Comparison of ENCODE assay signal across 23 mouse cellular contexts in the genomic region with DNA sequence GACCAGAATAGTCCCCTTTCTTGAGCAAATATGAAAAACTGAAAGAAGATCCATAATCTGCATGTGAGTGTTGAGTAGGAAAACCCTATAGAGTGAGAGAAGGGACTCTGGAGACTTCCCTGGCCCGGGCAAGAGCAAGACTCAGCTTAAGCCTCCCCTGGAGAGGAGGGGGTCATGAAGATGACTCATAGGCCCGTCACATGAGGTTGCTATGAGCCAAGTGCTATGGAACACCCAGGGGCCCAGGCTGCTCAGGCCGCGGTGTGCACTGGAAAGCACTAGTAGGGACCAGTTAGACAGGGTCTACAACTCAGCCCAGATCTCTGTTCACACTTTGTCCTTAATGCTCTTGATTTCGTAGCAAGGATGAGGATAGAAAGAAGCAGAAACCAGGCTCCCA. TPM values are rescaled to one million over a fixed set of nuclear protein-coding genes. Genes with fewer than 3 reads are reported as not detected.
A peak's percentile ranks its signal among the peaks of the same experiment; 100 is the strongest.
DNase-seq lines count a peak whose midpoint lies in the region; ATAC-seq lines count a peak whose summit lies in the region.
"Had no signal": no experiment of that assay in that cellular context is flagged by ENCODE, and none has a peak within 500 bp of the region (broad histone marks: within the 10 kb centered on the region; RNA-seq: fewer than 3 reads in every experiment).

No protein-coding gene starts in this region.

- no peaks in the 10 kb centered on the region for H3K27me3 ChIP-seq in limb, embryonic 13.5 days
- H3K27me3 ChIP-seq in limb, embryonic 10.5 days (ENCODE audit: low read depth, poor library complexity, severe bottlenecking), result no peaks in the 10 kb centered on the region
- no peaks in the 10 kb centered on the region for H3K27me3 ChIP-seq in embryonic facial prominence, embryonic 14.5 days (replicated peaks; ENCODE audit: control insufficient read depth, insufficient read depth, low read length)
- H3K27me3 ChIP-seq in stomach, embryonic 15.5 days (replicated peaks), result no peaks in the 10 kb centered on the region
- H3K27me3 ChIP-seq: forebrain, embryonic 12.5 days; hindbrain, embryonic 12.5 days; megakaryocyte, embryonic 14.5 days; Patski had no signal

- peaks cover 65% of the 10 kb centered on the region for H3K4me1 ChIP-seq in limb, embryonic 13.5 days
- H3K4me1 ChIP-seq in limb, embryonic 10.5 days, result peaks cover 23% of the 10 kb centered on the region
- H3K4me1 ChIP-seq in embryonic facial prominence, embryonic 14.5 days (ENCODE audit: control insufficient read depth, insufficient read depth, low read length), result peaks cover 54% of the 10 kb centered on the region
- peaks cover 18% of the 10 kb centered on the region for H3K4me1 ChIP-seq in stomach, embryonic 15.5 days

- no peak for ATAC-seq in limb, embryonic 13.5 days (ENCODE audit: low FRiP score, low read depth)
- peak; percentile 41; the same call in 1 of the 2 replicates for ATAC-seq in embryonic facial prominence, embryonic 14.5 days (ENCODE audit: low read depth)
- peak; percentile 51; the same call in 1 of the 2 replicates for ATAC-seq in stomach, embryonic 15.5 days (ENCODE audit: insufficient read depth, low FRiP score, low read depth)
- ATAC-seq: liver, postnatal 0 days; Patski had no signal

- no peak overlapping the region for H3K4me2 ChIP-seq in limb, embryonic 13.5 days (replicated peaks)
- no peak overlapping the region for H3K4me2 ChIP-seq in embryonic facial prominence, embryonic 14.5 days (ENCODE audit: low read depth, low read length)
- no peak overlapping the region for H3K4me2 ChIP-seq in stomach, embryonic 15.5 days
- H3K4me2 ChIP-seq: forebrain, embryonic 12.5 days; heart, embryonic 11.5 days; hindbrain, embryonic 12.5 days had no signal

- DNase-seq in limb, embryonic 10.5 days (ENCODE audit: low spot score), result no peak
- DNase-seq in MN1 (ENCODE audit: low spot score), result peak; percentile 34
- peak; percentile 70 for DNase-seq in embryonic facial prominence, embryonic 14.5 days (ENCODE audit: low spot score)
- DNase-seq in spleen, adult 18-20 months, result no peak
- no peak for DNase-seq in thymus, postnatal 4 days
- DNase-seq: adrenal gland, adult 8-10 months; cerebellum, adult 9-11 months; gastrocnemius, adult 2 months; heart, postnatal 14 days; kidney, postnatal 10 days; layer of hippocampus, postnatal 36 days; liver, postnatal 0 days; midbrain, embryonic 14.5 days; right cerebral cortex, postnatal 14 days; thymus, postnatal 36 days had no signal

- H3K9ac ChIP-seq in limb, embryonic 13.5 days, result no peak overlapping the region
- H3K9ac ChIP-seq in embryonic facial prominence, embryonic 14.5 days (ENCODE audit: low read depth, low read length), result no peak overlapping the region
- no peak overlapping the region for H3K9ac ChIP-seq in stomach, embryonic 15.5 days
- H3K9ac ChIP-seq: forebrain, embryonic 12.5 days; hindbrain, embryonic 12.5 days; liver, postnatal 0 days had no signal

- H3K9me3 ChIP-seq in limb, embryonic 13.5 days, result no peaks in the 10 kb centered on the region
- H3K9me3 ChIP-seq in limb, embryonic 10.5 days (replicated peaks), result no peaks in the 10 kb centered on the region
- H3K9me3 ChIP-seq in embryonic facial prominence, embryonic 14.5 days (ENCODE audit: control insufficient read depth, low read length), result no peaks in the 10 kb centered on the region
- H3K9me3 ChIP-seq in stomach, embryonic 15.5 days, result no peaks in the 10 kb centered on the region
- H3K9me3 ChIP-seq: forebrain, embryonic 12.5 days; hindbrain, embryonic 12.5 days; megakaryocyte, embryonic 14.5 days had no signal

- no peaks in the 10 kb centered on the region for H3K36me3 ChIP-seq in limb, embryonic 13.5 days
- H3K36me3 ChIP-seq in limb, embryonic 10.5 days, result no peaks in the 10 kb centered on the region
- no peaks in the 10 kb centered on the region for H3K36me3 ChIP-seq in embryonic facial prominence, embryonic 14.5 days (ENCODE audit: control insufficient read depth, insufficient read depth, low read length)
- no peaks in the 10 kb centered on the region for H3K36me3 ChIP-seq in stomach, embryonic 15.5 days
- H3K36me3 ChIP-seq: forebrain, embryonic 12.5 days; hindbrain, embryonic 12.5 days had no signal

- no peak overlapping the region for H3K4me3 ChIP-seq in limb, embryonic 13.5 days
- H3K4me3 ChIP-seq in limb, embryonic 10.5 days, result no peak overlapping the region
- H3K4me3 ChIP-seq in embryonic facial prominence, embryonic 14.5 days (ENCODE audit: low read depth, low read length), result no peak overlapping the region
- H3K4me3 ChIP-seq in stomach, embryonic 15.5 days (replicated peaks), result no peak overlapping the region
- H3K4me3 ChIP-seq: forebrain, embryonic 12.5 days; gastrocnemius, adult 2 months; hindbrain, embryonic 12.5 days; megakaryocyte, embryonic 14.5 days; myocyte had no signal

- H3K27ac ChIP-seq in limb, embryonic 13.5 days, result peak overlapping the region; percentile 28; the same call in 1 of the 2 replicates
- no peak overlapping the region for H3K27ac ChIP-seq in limb, embryonic 10.5 days
- H3K27ac ChIP-seq in embryonic facial prominence, embryonic 14.5 days (replicated peaks; ENCODE audit: low read depth, low read length), result no peak overlapping the region
- peak overlapping the region; percentile 52; the same call in 1 of the 2 replicates for H3K27ac ChIP-seq in stomach, embryonic 15.5 days
- H3K27ac ChIP-seq: forebrain, embryonic 12.5 days; gastrocnemius, adult 2 months; hindbrain, embryonic 12.5 days had no signal

- 76% methylated on average over 5 of the region's 5 CpGs for WGBS in limb, embryonic 13.5 days
- WGBS in limb, embryonic 10.5 days, result 93% methylated on average over 5 of the region's 5 CpGs
- WGBS in embryonic facial prominence, embryonic 14.5 days, result 65% methylated on average over 5 of the region's 5 CpGs
- 70% methylated on average over 5 of the region's 5 CpGs for WGBS in stomach, embryonic 15.5 days

RNA-seq across cellular contexts. Expression of a gene that starts 54.8 kb away (rescaled TPM):
- 7.7 and 9.1 TPM in 2 replicates for polyA plus RNA-seq in limb, embryonic 13.5 days (2015; fragmentation: Nextera tagmentation; extraction: Ambion mirVana)
- 7.0 and 7.6 TPM in 2 replicates for polyA plus RNA-seq in limb, embryonic 10.5 days (2016; fragmentation: Nextera tagmentation; extraction: Ambion mirVana)
- polyA plus RNA-seq in embryonic facial prominence, embryonic 14.5 days (2014; fragmentation: Nextera tagmentation; extraction: Ambion mirVana), result 6.7 and 8.1 TPM in 2 replicates
- 7.5 and 8.9 TPM in 2 replicates for polyA plus RNA-seq in stomach, embryonic 15.5 days (2015; fragmentation: Nextera tagmentation; extraction: Ambion mirVana)

Comparison
In these comparisons a context has a peak if more than half of its experiments do, and no peak if none do; other contexts are left out.
1. H3K27ac ChIP-seq: peak in limb, embryonic 13.5 days (single experiment) and stomach, embryonic 15.5 days (single experiment); none in limb, embryonic 10.5 days (single experiment) and embryonic facial prominence, embryonic 14.5 days (single experiment).
2. DNase-seq: peak in MN1 (single experiment) and embryonic facial prominence, embryonic 14.5 days (single experiment); none in limb, embryonic 10.5 days (single experiment), spleen, adult 18-20 months (0 of 2) and thymus, postnatal 4 days (single experiment).